Mouse (Mus musculus): ENCODE measurements around the gene Nmrk2. TPM values are rescaled to one million over a fixed set of nuclear protein-coding genes. Genes with fewer than 3 reads are reported as not detected.

The Nmrk2 gene
- 0.31 and 0.43 TPM in 2 replicates for polyA plus RNA-seq (2012; rRNA removed)
- polyA plus RNA-seq (2014; fragmentation: Nextera tagmentation; extraction: Ambion mirVana) = 0.64 and 0.87 TPM in 2 replicates

DNA sequence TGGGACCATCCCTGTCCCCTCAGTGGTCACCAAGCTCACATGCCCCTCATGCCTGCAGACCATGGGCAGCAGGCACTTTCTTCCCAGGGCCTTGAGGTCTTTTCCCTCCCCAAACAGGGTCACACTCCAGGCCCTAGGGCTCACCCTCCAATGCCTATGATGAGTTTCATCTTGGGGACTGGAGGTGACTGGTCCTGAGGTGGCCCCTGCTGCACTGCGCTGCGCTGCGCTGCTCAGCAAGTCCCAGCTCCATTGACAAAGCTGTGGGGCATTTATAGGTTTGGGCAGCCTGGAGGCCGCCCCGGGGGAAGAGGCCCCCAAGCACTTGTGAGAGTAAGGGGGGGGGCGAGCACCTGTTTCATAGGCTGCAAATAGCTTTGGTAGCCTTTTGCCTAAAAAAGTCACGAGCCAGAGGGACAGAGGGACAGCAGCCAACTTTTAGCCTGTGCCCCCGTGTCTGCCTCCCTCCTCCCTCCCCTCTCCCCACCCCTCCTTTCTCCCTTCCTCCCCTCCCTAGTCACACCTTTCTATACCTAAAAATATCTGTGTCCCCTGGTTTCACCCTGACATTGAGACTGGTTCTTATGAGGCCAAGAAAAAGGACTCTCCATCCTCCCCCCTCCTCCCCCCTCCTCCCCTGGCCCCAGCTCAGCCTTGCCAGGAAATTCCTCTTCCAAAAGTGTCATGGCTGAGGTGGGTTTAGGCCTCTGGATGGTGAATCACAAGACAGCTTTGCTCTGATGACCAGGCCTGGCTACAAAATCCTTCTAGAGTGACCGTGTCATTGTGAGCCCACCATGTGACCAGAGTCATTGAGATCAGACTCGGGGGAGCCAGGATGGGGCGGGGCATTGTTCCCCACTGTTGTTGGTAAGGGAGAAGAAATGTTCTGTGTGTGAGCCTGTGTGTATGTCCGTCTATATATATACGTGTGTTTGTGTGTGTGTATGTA lies at the start of gene Nmrk2:
Gene Nmrk2, minus strand, starts transcription at position 245 of the 952 bp plus-strand sequence.
- no peak within 1 kb of the TSS for H3K4me2 ChIP-seq (replicated peaks; ENCODE audit: low read depth, low read length, severe bottlenecking)
- no peak within 1 kb of the TSS for H3K4me3 ChIP-seq (replicated peaks; ENCODE audit: low read length)
- H3K9ac ChIP-seq (ENCODE audit: low read depth, low read length, severe bottlenecking) = no peak within 1 kb of the TSS
- 58% methylated on average over 13 of the region's 13 CpGs for WGBS
- no peaks in the 10 kb centered on the region for H3K4me1 ChIP-seq (ENCODE audit: control insufficient read depth, insufficient read depth, low read length)
- H3K9me3 ChIP-seq (ENCODE audit: control insufficient read depth, low read length) = no peaks in the 10 kb centered on the region
- DNase-seq (ENCODE audit: low spot score) (no peak), ATAC-seq (ENCODE audit: low FRiP score, low read depth) (no peak)
- H3K27ac ChIP-seq (replicated peaks; ENCODE audit: low read depth, low read length) = no peak within 1 kb of the TSS
- TF ChIP-seq POLR2A (IDR thresholded peaks at IDR 0.05; ENCODE audit: borderline replicate concordance, extremely low read depth, insufficient read depth, insufficient read length) = no peak
- H3K27me3 ChIP-seq (ENCODE audit: control insufficient read depth, insufficient read depth, low read length) = no peaks in the 10 kb centered on the region; the same call in 1 of the 2 replicates
- no peaks in the 10 kb centered on the region for H3K36me3 ChIP-seq (ENCODE audit: control insufficient read depth, insufficient read depth, low read length)

DNA sequence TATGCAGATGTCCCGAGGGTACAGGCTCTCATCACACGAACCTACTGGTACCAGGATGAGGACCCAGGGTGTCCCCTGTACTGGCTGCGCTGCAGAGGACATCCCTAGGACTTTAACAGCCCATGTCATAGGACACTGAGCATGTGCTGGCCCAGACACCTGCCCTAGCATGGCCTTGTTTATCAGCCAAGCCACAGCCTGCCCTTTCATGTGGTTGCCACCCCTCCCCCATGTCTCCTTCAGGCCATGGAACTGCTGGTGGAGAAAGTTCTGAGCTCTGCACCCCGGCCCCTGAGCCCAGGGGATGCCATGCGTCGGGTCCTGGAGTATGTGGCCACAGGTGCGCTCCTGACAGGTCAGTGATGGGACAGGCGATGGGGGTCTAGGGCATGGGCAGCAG lies 47.6 kb upstream of the Nmrk2 start:
- ATAC-seq (ENCODE audit: low FRiP score, low read depth) = no peak
- no peak overlapping the region for H3K4me3 ChIP-seq (replicated peaks; ENCODE audit: low read length)
- peaks cover 27% of the 10 kb centered on the region; the same call in 1 of the 2 replicates for H3K27me3 ChIP-seq (ENCODE audit: control insufficient read depth, insufficient read depth, low read length)
- 0 out of 2 replicates have a peak, but pooled peaks cover 2% of the 10 kb centered on the region for H3K4me1 ChIP-seq (ENCODE audit: control insufficient read depth, insufficient read depth, low read length)
- no peak overlapping the region for H3K9ac ChIP-seq (ENCODE audit: low read depth, low read length, severe bottlenecking)
- no peak overlapping the region for H3K27ac ChIP-seq (replicated peaks; ENCODE audit: low read depth, low read length)
- WGBS = 78% methylated on average over 8 of the region's 8 CpGs
- no peaks in the 10 kb centered on the region for H3K9me3 ChIP-seq (ENCODE audit: control insufficient read depth, low read length)
- no peak for DNase-seq (ENCODE audit: low spot score)
- TF ChIP-seq POLR2A (IDR thresholded peaks at IDR 0.05; ENCODE audit: borderline replicate concordance, extremely low read depth, insufficient read depth, insufficient read length) = no peak
- no peak overlapping the region for H3K4me2 ChIP-seq (replicated peaks; ENCODE audit: low read depth, low read length, severe bottlenecking)
- H3K36me3 ChIP-seq (ENCODE audit: control insufficient read depth, insufficient read depth, low read length) = no peaks in the 10 kb centered on the region

GRCm38 (mm10) chr10:81247804-81248203 lies 46.0 kb upstream of the Nmrk2 start:
- no peak for TF ChIP-seq POLR2A (IDR thresholded peaks at IDR 0.05; ENCODE audit: borderline replicate concordance, extremely low read depth, insufficient read depth, insufficient read length)
- no peak overlapping the region for H3K9ac ChIP-seq (ENCODE audit: low read depth, low read length, severe bottlenecking)
- ATAC-seq (ENCODE audit: low FRiP score, low read depth) (no peak), DNase-seq (ENCODE audit: low spot score) (no peak)
- H3K27ac ChIP-seq (replicated peaks; ENCODE audit: low read depth, low read length) = no peak overlapping the region
- no peaks in the 10 kb centered on the region for H3K4me1 ChIP-seq (ENCODE audit: control insufficient read depth, insufficient read depth, low read length)
- WGBS = 100% methylated on average over 2 of the region's 2 CpGs
- H3K4me2 ChIP-seq (replicated peaks; ENCODE audit: low read depth, low read length, severe bottlenecking) = no peak overlapping the region
- H3K4me3 ChIP-seq (replicated peaks; ENCODE audit: low read length) = no peak overlapping the region
- no peaks in the 10 kb centered on the region for H3K9me3 ChIP-seq (ENCODE audit: control insufficient read depth, low read length)
- H3K27me3 ChIP-seq (ENCODE audit: control insufficient read depth, insufficient read depth, low read length) = peaks cover 18% of the 10 kb centered on the region; the same call in 1 of the 2 replicates
- H3K36me3 ChIP-seq (ENCODE audit: control insufficient read depth, insufficient read depth, low read length) = no peaks in the 10 kb centered on the region

- peaks cover 1% of the 10 kb centered on the region for H3K27me3 ChIP-seq (ENCODE audit: control insufficient read depth, insufficient read depth, low read length)
- no peaks in the 10 kb centered on the region for H3K9me3 ChIP-seq (ENCODE audit: control insufficient read depth, low read length)
- WGBS = 86% methylated on average over 6 of the region's 6 CpGs
These were observed 43.3 kb upstream of the Nmrk2 start for GRCm38 (mm10) chr10:81245166-81245565.

DNA sequence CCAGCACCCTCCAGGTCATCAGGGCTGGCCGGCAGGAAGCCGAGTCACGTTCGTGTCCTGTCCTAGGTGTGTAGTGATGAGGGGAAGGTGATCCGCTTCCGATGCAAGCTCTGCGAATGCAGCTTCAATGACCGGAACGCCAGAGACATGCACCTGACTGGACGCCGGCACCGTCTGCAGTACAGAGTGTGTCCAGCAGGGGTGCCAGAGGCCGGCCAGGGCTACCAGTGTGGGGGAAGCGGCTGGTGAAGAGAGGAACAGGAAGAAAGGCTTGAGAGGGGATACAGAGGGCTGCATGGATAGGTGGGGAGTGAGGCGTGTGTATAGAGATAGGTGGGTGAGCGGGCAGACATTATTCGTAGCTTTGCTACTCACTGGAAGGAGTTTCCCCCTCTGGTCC lies 42.7 kb upstream of the Nmrk2 start:
- no peak for TF ChIP-seq POLR2A (IDR thresholded peaks at IDR 0.05; ENCODE audit: borderline replicate concordance, extremely low read depth, insufficient read depth, insufficient read length)
- Histone ChIP-seq H3K4me2 (replicated peaks; ENCODE audit: low read depth, low read length, severe bottlenecking) (no peak overlapping the region), H3K9me3 (ENCODE audit: control insufficient read depth, low read length) (no peaks in the 10 kb centered on the region), H3K4me3 (replicated peaks; ENCODE audit: low read length) (no peak overlapping the region), H3K27ac (replicated peaks; ENCODE audit: low read depth, low read length) (no peak overlapping the region), H3K27me3 (ENCODE audit: control insufficient read depth, insufficient read depth, low read length) (peaks cover 7% of the 10 kb centered on the region), H3K9ac (ENCODE audit: low read depth, low read length, severe bottlenecking) (no peak overlapping the region), H3K36me3 (ENCODE audit: control insufficient read depth, insufficient read depth, low read length) (no peaks in the 10 kb centered on the region), H3K4me1 (ENCODE audit: control insufficient read depth, insufficient read depth, low read length) (no peaks in the 10 kb centered on the region)
- WGBS = 8% methylated on average over 17 of the region's 17 CpGs
- DNase-seq (ENCODE audit: low spot score) (no peak), ATAC-seq (ENCODE audit: low FRiP score, low read depth) (no peak)

More at GRCm38 (mm10) chr10:81245166-81245565, 43.3 kb upstream of the Nmrk2 start:
- H3K4me1 ChIP-seq (ENCODE audit: control insufficient read depth, insufficient read depth, low read length) = no peaks in the 10 kb centered on the region
- no peak overlapping the region for H3K4me2 ChIP-seq (replicated peaks; ENCODE audit: low read depth, low read length, severe bottlenecking)
- no peak overlapping the region for H3K9ac ChIP-seq (ENCODE audit: low read depth, low read length, severe bottlenecking)
- ATAC-seq (ENCODE audit: low FRiP score, low read depth) = no peak
- H3K4me3 ChIP-seq (replicated peaks; ENCODE audit: low read length) = no peak overlapping the region
- DNase-seq (ENCODE audit: low spot score) = no peak
- H3K27ac ChIP-seq (replicated peaks; ENCODE audit: low read depth, low read length) = no peak overlapping the region
- TF ChIP-seq POLR2A (IDR thresholded peaks at IDR 0.05; ENCODE audit: borderline replicate concordance, extremely low read depth, insufficient read depth, insufficient read length) = no peak
- no peaks in the 10 kb centered on the region for H3K36me3 ChIP-seq (ENCODE audit: control insufficient read depth, insufficient read depth, low read length)

Data from limb, embryonic 14.5 days (tissue).